10 mouse cellular contexts compared by ENCODE assay signal in genomic region chr4:118152020-118152785, GRCm38 (mm10). TPM values are rescaled to one million over a fixed set of nuclear protein-coding genes. Genes with fewer than 3 reads are reported as not detected.
A peak's percentile ranks its signal among the peaks of the same experiment; 100 is the strongest.
DNase-seq lines count a peak whose midpoint lies in the region; ATAC-seq lines count a peak whose summit lies in the region.
"Had no signal": no experiment of that assay in that cellular context is flagged by ENCODE, and none has a peak within 500 bp of the region (broad histone marks: within the 10 kb centered on the region; RNA-seq: fewer than 3 reads in every experiment).

No protein-coding gene starts in this region.

- peaks cover 99% of the 10 kb centered on the region for H3K36me3 ChIP-seq in forebrain, embryonic 10.5 days (replicated peaks)
- peaks cover 95% of the 10 kb centered on the region for H3K36me3 ChIP-seq in forebrain, embryonic 15.5 days

- H3K27ac ChIP-seq in forebrain, embryonic 10.5 days: no peak overlapping the region
- H3K27ac ChIP-seq in forebrain, embryonic 15.5 days (replicated peaks): no peak overlapping the region
- H3K27ac ChIP-seq: limb, embryonic 15.5 days had no signal

- ATAC-seq in CD4-positive, CD25-positive, alpha-beta regulatory T cell, adult 4 months: no peak
- no peak for ATAC-seq in forebrain, embryonic 15.5 days (replicated peaks)

- H3K4me3 ChIP-seq in forebrain, embryonic 10.5 days: no peak overlapping the region
- no peak overlapping the region for H3K4me3 ChIP-seq in forebrain, embryonic 15.5 days
- H3K4me3 ChIP-seq: limb, embryonic 15.5 days had no signal

- H3K4me1 ChIP-seq in forebrain, embryonic 10.5 days: no peaks in the 10 kb centered on the region
- H3K4me1 ChIP-seq in forebrain, embryonic 15.5 days: no peaks in the 10 kb centered on the region
- H3K4me1 ChIP-seq: limb, embryonic 15.5 days had no signal

- WGBS in forebrain, embryonic 10.5 days: 95% methylated on average over 17 of the region's 17 CpGs
- WGBS in forebrain, embryonic 15.5 days: 93% methylated on average over 17 of the region's 17 CpGs

- H3K4me2 ChIP-seq in forebrain, embryonic 15.5 days (replicated peaks): no peak overlapping the region
- H3K4me2 ChIP-seq: limb, embryonic 15.5 days had no signal

- peak; percentile 38 for DNase-seq in adrenal gland, postnatal 25 days
- DNase-seq in adrenal gland, postnatal 4 days (ENCODE audit: low spot score in 2 of 2): no peak
- DNase-seq in adipocyte (ENCODE audit: low spot score): peak; percentile 7
- DNase-seq in gastrocnemius, postnatal 25 days: peak; percentile 72
- peak; percentile 39 to 43 for DNase-seq in lung, postnatal 4 days
- no peak for DNase-seq in forebrain, embryonic 10.5 days (ENCODE audit: extremely low spot score, low spot score)
- DNase-seq: retina, postnatal 1 day had no signal

- no peaks in the 10 kb centered on the region for H3K9me3 ChIP-seq in forebrain, embryonic 10.5 days
- H3K9me3 ChIP-seq in forebrain, embryonic 15.5 days: no peaks in the 10 kb centered on the region
- H3K9me3 ChIP-seq: limb, embryonic 15.5 days had no signal

- no peaks in the 10 kb centered on the region for H3K27me3 ChIP-seq in forebrain, embryonic 10.5 days (ENCODE audit: poor library complexity, severe bottlenecking)
- no peaks in the 10 kb centered on the region for H3K27me3 ChIP-seq in forebrain, embryonic 15.5 days
- H3K27me3 ChIP-seq: limb, embryonic 15.5 days had no signal

- no peak overlapping the region for H3K9ac ChIP-seq in forebrain, embryonic 15.5 days (replicated peaks)
- H3K9ac ChIP-seq: limb, embryonic 15.5 days had no signal

RNA-seq across cellular contexts. Expression of gene St3gal3, which starts 17.5 kb away (rescaled TPM):
- 33.0 and 36.1 TPM in 2 replicates for total RNA-seq in adrenal gland, postnatal 25 days (2021)
- 10 to 100 TPM; 21.8 to 26.4 TPM for total RNA-seq in adrenal gland, postnatal 4 days (2021)
- 10 to 100 TPM; 65.8 to 74.1 TPM for total RNA-seq in gastrocnemius, postnatal 25 days (2021)
- polyA plus RNA-seq in CD4-positive, CD25-positive, alpha-beta regulatory T cell, adult 4 months (2017; shearing (Covaris generic)): under 1 TPM; 0.38 to 0.52 TPM
- polyA plus RNA-seq in forebrain, embryonic 10.5 days (2016; fragmentation: Nextera tagmentation; extraction: Ambion mirVana): 5.8 and 5.9 TPM in 2 replicates
- 11.3 and 12.3 TPM in 2 replicates for polyA plus RNA-seq in forebrain, embryonic 15.5 days (2015; fragmentation: Nextera tagmentation; extraction: Ambion mirVana)

RNA-seq across cellular contexts. Expression of gene Kdm4a, which starts 27.6 kb away (rescaled TPM):
- 47.8 and 57.9 TPM in 2 replicates for total RNA-seq in adrenal gland, postnatal 25 days (2021)
- 10 to 100 TPM; 61.5 to 66.3 TPM for total RNA-seq in adrenal gland, postnatal 4 days (2021)
- 10 to 100 TPM; 14.7 to 20.9 TPM for total RNA-seq in gastrocnemius, postnatal 25 days (2021)
- polyA plus RNA-seq in CD4-positive, CD25-positive, alpha-beta regulatory T cell, adult 4 months (2017; shearing (Covaris generic)): 10 to 100 TPM in 1 of 2 experiments, 1 to 10 TPM in 1; 4.3 to 14.3 TPM
- polyA plus RNA-seq in forebrain, embryonic 10.5 days (2016; fragmentation: Nextera tagmentation; extraction: Ambion mirVana): 30.3 and 32.9 TPM in 2 replicates
- 62.9 and 63.8 TPM in 2 replicates for polyA plus RNA-seq in forebrain, embryonic 15.5 days (2015; fragmentation: Nextera tagmentation; extraction: Ambion mirVana)

Comparison
In these comparisons a context has a peak if more than half of its experiments do, and no peak if none do; other contexts are left out.
1. DNase-seq: peak in adrenal gland, postnatal 25 days (single experiment), adipocyte (single experiment), gastrocnemius, postnatal 25 days (single experiment) and lung, postnatal 4 days (2 of 2); none in adrenal gland, postnatal 4 days (0 of 2) and forebrain, embryonic 10.5 days (single experiment).